Mouse (Mus musculus) pancreas, adult 10 weeks (tissue): ENCODE measurements around the gene Marveld3. TPM values are rescaled to one million over a fixed set of nuclear protein-coding genes. Genes with fewer than 3 reads are reported as not detected.

Experiments
- polyA plus RNA-seq: library from polyadenylated mRNA; stranded (reverse); fragments of 350-450 nt; fragmentation: Illumina TruSeq; extraction: RNeasy Lipid Tissue Mini Kit (QIAGEN cat#74804); gene quantifications from one replicate; pipeline ENCODE4 v1.2.3, GENCODE M21; 2015; ENCODE audit warnings: low read depth, low replicate concordance; ENCODE audit not compliant: insufficient read depth

Marveld3 gene
- polyA plus RNA-seq = 6.2 TPM

GRCm38 (mm10) chr8:109961693-109962367 lies at the start of gene Marveld3:
TSS of gene Marveld3 (minus strand) at chr8:109962203.

GRCm38 (mm10) chr8:109990224-109990623 lies 28.2 kb upstream of the Marveld3 start, which contains the start of gene Tat:
TSS of gene Tat (plus strand) at chr8:109990437.

Other genes starting within 250 kb of the Marveld3 start
- gene Atxn1l, start 224.5 kb downstream of the Marveld3 start, polyA plus RNA-seq = 2.8 TPM
- gene Ap1g1, start 183.6 kb downstream of the Marveld3 start, polyA plus RNA-seq = 20.7 TPM
- gene Phlpp2, start 93.7 kb downstream of the Marveld3 start, polyA plus RNA-seq = 1.5 TPM
- 1.6 TPM for gene Tat, start 28.2 kb upstream of the Marveld3 start, polyA plus RNA-seq
- gene Chst4, start 77.5 kb upstream of the Marveld3 start, polyA plus RNA-seq = 4.6 TPM
- 3.3 TPM for gene Zfp612, start 117.5 kb upstream of the Marveld3 start, polyA plus RNA-seq
- not detected for gene Gm21964, start 139.0 kb upstream of the Marveld3 start, polyA plus RNA-seq
- gene Gm17720, start 140.6 kb upstream of the Marveld3 start, polyA plus RNA-seq = not detected
- not detected for gene Calb2, start 206.0 kb upstream of the Marveld3 start, polyA plus RNA-seq